Mouse (Mus musculus): ENCODE measurements at regions not wholly inside any gene's neighbourhood (a gene's known extent, or its start where the extent isn't known, plus 50 kb on each side); places are given as distances from the start of the nearest gene placed in this dataset.

GRCm38 (mm10) chr4:106248272-106248671 is 67.7 kb upstream of the Usp24 start:
- Histone ChIP-seq H3K27ac (ENCODE audit: insufficient read depth, low read depth, low read length) (no peak overlapping the region), H3K4me3 (ENCODE audit: insufficient read depth, low read length) (no peak overlapping the region), H3K4me1 (ENCODE audit: control insufficient read depth, insufficient read depth, low read length) (no peaks in the 10 kb centered on the region)
- no peak for TF ChIP-seq POLR2A (IDR thresholded peaks at IDR 0.05; ENCODE audit: borderline replicate concordance, low read depth, low read length)
- TF ChIP-seq CTCF (IDR thresholded peaks at IDR 0.05; ENCODE audit: low read depth, low read length) = no peak

- no peaks in the 10 kb centered on the region for H3K4me1 ChIP-seq (ENCODE audit: control insufficient read depth, insufficient read depth, low read length)
- no peak overlapping the region for H3K4me3 ChIP-seq (ENCODE audit: insufficient read depth, low read length)
- TF ChIP-seq CTCF (IDR thresholded peaks at IDR 0.05; ENCODE audit: low read depth, low read length) = no peak
- TF ChIP-seq POLR2A (IDR thresholded peaks at IDR 0.05; ENCODE audit: borderline replicate concordance, low read depth, low read length) = no peak
- H3K27ac ChIP-seq (ENCODE audit: insufficient read depth, low read depth, low read length) = no peak overlapping the region
These were observed 66.8 kb upstream of the Usp24 start for GRCm38 (mm10) chr4:106249028-106249782.

DNA sequence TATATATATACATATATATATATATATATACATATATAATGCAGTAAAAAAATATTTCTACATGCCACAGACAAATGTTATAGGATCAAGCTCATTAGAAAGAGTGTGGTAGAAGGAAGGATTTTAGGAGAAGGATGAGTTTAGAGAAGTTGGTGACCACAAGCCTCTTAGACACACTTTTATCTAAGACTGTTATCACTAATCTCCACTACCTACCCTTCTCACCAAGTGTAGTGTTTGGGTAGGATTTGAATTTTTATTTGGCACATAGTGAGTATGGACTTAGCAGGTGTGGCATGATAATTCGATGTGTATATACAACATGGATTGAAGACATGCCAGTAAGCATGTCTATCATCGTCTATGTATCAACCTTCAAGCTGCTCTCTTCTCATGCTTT is 66.0 kb upstream of the Usp24 start:
- no peak for TF ChIP-seq POLR2A (IDR thresholded peaks at IDR 0.05; ENCODE audit: borderline replicate concordance, low read depth, low read length)
- TF ChIP-seq CTCF (IDR thresholded peaks at IDR 0.05; ENCODE audit: low read depth, low read length) = no peak
- H3K4me3 ChIP-seq (ENCODE audit: insufficient read depth, low read length) = no peak overlapping the region
- no peak overlapping the region for H3K27ac ChIP-seq (ENCODE audit: insufficient read depth, low read depth, low read length)

GRCm38 (mm10) chr4:106251430-106251829 is 64.6 kb upstream of the Usp24 start:
- Histone ChIP-seq H3K4me3 (ENCODE audit: insufficient read depth, low read length) (no peak overlapping the region), H3K4me1 (ENCODE audit: control insufficient read depth, insufficient read depth, low read length) (no peaks in the 10 kb centered on the region), H3K27ac (ENCODE audit: insufficient read depth, low read depth, low read length) (no peak overlapping the region)
- no peak for TF ChIP-seq CTCF (IDR thresholded peaks at IDR 0.05; ENCODE audit: low read depth, low read length)
- TF ChIP-seq POLR2A (IDR thresholded peaks at IDR 0.05; ENCODE audit: borderline replicate concordance, low read depth, low read length) = no peak

More for the DNA sequence above, 66.0 kb upstream of the Usp24 start:
- H3K4me1 ChIP-seq (ENCODE audit: control insufficient read depth, insufficient read depth, low read length) = no peaks in the 10 kb centered on the region

DNA sequence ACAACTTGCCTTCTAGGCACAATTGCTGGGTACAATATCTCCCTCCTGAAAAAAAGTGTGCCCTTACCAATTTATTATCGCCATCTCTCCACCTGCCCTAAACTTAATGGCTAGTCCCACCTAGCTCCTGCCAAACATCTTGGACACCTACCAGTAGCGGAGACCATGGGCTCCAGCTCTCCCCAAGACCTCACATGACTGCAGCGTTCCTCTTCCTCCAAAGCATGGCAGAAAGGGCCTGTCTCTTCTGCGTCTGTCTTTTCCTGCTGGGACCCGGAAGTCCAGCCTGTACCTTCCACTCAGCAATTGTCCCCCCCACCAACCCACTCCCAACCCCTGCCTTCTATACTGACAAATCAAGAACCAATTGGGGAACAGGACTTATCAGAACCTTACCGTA is 63.1 kb upstream of the Usp24 start:
- H3K27ac ChIP-seq (ENCODE audit: insufficient read depth, low read depth, low read length) = no peak overlapping the region
- no peaks in the 10 kb centered on the region for H3K4me1 ChIP-seq (ENCODE audit: control insufficient read depth, insufficient read depth, low read length)
- no peak overlapping the region for H3K4me3 ChIP-seq (ENCODE audit: insufficient read depth, low read length)
- TF ChIP-seq POLR2A (IDR thresholded peaks at IDR 0.05; ENCODE audit: borderline replicate concordance, low read depth, low read length) (no peak), CTCF (IDR thresholded peaks at IDR 0.05; ENCODE audit: low read depth, low read length) (no peak)

DNA sequence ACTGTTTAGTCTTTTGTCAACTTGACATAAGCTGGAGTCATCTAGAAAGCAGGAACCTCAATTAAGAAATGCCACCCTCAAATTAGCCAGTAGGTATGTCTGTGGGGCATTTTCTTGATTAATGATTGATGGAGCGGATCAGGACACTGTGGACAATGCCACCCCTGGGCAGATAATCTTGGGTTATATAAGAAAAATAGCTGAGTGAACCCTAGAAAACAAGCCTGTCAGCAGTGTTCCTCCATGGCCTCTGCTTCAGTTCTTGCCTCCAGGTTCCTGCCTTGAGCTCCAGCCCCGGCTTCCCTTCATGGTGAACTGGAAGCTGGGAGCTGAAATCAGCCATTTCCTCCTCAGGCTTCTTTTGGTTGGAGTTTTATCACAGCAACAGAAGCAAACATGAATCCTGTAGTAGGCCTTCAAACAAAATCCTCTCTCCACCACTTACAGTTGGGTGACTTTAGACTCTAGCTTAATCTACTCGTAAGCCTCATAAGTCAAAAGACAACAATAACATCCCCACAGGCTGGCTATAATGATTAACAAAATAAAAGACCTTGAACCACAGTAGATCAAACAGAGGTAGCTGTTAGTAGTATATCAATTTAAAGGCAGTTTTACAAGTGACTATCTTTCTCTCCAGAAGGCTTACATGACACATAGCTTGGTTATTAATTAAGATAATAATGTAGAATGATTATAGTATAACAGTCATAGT is 61.1 kb upstream of the Usp24 start:
- no peak overlapping the region for H3K4me3 ChIP-seq (ENCODE audit: insufficient read depth, low read length)
- TF ChIP-seq POLR2A (IDR thresholded peaks at IDR 0.05; ENCODE audit: borderline replicate concordance, low read depth, low read length) = no peak
- no peak for TF ChIP-seq CTCF (IDR thresholded peaks at IDR 0.05; ENCODE audit: low read depth, low read length)
- no peaks in the 10 kb centered on the region for H3K4me1 ChIP-seq (ENCODE audit: control insufficient read depth, insufficient read depth, low read length)
- no peak overlapping the region for H3K27ac ChIP-seq (ENCODE audit: insufficient read depth, low read depth, low read length)

- TF ChIP-seq CTCF (IDR thresholded peaks at IDR 0.05; ENCODE audit: low read depth, low read length) (no peak), POLR2A (IDR thresholded peaks at IDR 0.05; ENCODE audit: borderline replicate concordance, low read depth, low read length) (no peak)
- H3K4me3 ChIP-seq (ENCODE audit: insufficient read depth, low read length) = no peak overlapping the region
These were observed 59.9 kb upstream of the Usp24 start for GRCm38 (mm10) chr4:106255959-106256609.

GRCm38 (mm10) chr4:106261404-106261803 is 54.6 kb upstream of the Usp24 start:
- H3K4me3 ChIP-seq (ENCODE audit: insufficient read depth, low read length) = no peak overlapping the region
- no peak for TF ChIP-seq CTCF (IDR thresholded peaks at IDR 0.05; ENCODE audit: low read depth, low read length)
- no peak for TF ChIP-seq POLR2A (IDR thresholded peaks at IDR 0.05; ENCODE audit: borderline replicate concordance, low read depth, low read length)
- no peaks in the 10 kb centered on the region for H3K4me1 ChIP-seq (ENCODE audit: control insufficient read depth, insufficient read depth, low read length)
- no peak overlapping the region for H3K27ac ChIP-seq (ENCODE audit: insufficient read depth, low read depth, low read length)

More at GRCm38 (mm10) chr4:106255959-106256609, 59.9 kb upstream of the Usp24 start:
- Histone ChIP-seq H3K4me1 (ENCODE audit: control insufficient read depth, insufficient read depth, low read length) (no peaks in the 10 kb centered on the region), H3K27ac (ENCODE audit: insufficient read depth, low read depth, low read length) (no peak overlapping the region)

DNA sequence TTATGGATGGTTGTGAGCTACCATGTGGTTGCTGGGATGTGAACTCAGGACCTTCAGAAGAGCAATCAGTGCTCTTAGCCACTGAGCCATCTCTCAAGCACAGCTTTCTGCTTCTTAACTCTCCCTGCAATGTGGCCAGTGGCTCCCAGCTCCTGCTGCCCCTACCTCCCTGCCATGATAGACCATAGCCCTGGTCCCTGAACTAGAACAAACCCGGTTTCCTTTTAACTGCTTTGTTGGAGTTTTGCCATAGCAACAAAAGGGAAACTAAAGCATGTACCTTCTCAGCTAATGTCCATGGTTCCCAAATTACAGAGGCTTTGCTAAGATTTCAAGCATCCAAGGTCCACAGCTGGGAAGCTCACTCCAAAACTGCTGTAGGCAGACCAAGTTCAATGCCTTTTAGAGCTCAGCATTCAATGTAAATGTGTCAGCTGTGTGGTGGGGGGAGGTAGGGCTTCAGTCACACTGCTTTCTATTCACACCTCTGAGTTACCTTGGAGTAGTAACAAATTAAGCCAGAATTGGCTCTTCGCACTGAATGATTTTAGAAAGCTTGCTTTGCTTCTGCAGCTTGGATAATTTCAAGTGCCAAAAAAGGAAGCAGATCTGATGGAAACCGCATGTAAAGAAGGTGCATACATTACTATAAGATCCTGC is 54.0 kb upstream of the Usp24 start:
- Histone ChIP-seq H3K27ac (ENCODE audit: insufficient read depth, low read depth, low read length) (no peak overlapping the region), H3K4me1 (ENCODE audit: control insufficient read depth, insufficient read depth, low read length) (no peaks in the 10 kb centered on the region), H3K4me3 (ENCODE audit: insufficient read depth, low read length) (no peak overlapping the region)
- TF ChIP-seq CTCF (IDR thresholded peaks at IDR 0.05; ENCODE audit: low read depth, low read length) (no peak), POLR2A (IDR thresholded peaks at IDR 0.05; ENCODE audit: borderline replicate concordance, low read depth, low read length) (no peak)

All from bone marrow macrophage, adult 2 months (primary cell).